Mouse (Mus musculus) midbrain, embryonic 13.5 days (tissue): Measurements from ENCODE around the gene Tcaim. TPM values are rescaled to one million over a fixed set of nuclear protein-coding genes. Genes with fewer than 3 reads are reported as not detected.
"Not testable (repeated sequence)": the region's sequence is repeated elsewhere in the genome, so short reads cannot be mapped to it uniquely, and the experiment has no call there.

Experiments used
- ATAC-seq: fragments of 200-750 bp; cut with Nextera tagmentation; 2 replicates; pipeline ENCODE4 v1.8.0; 2017; ENCODE audit warnings: mild to moderate bottlenecking, moderate TSS enrichment, moderate library complexity
- H3K27ac ChIP-seq: fragments of 300-500 bp; sonication (generic); 2 replicates; pipeline ENCODE4 v1.5.1; 2015; ENCODE audit warnings: inconsistent platforms, mild to moderate bottlenecking, moderate library complexity
- H3K27me3 ChIP-seq: fragments of 300-500 bp; sonication (generic); 2 replicates; pipeline ENCODE4 v1.6.1; 2015; ENCODE audit warnings: mild to moderate bottlenecking, inconsistent platforms
- H3K36me3 ChIP-seq: fragments of 300-500 bp; sonication (generic); 2 replicates; pipeline ENCODE4 v1.6.1; 2015; ENCODE audit warnings: mild to moderate bottlenecking, inconsistent platforms
- H3K4me1 ChIP-seq: fragments of 300-500 bp; sonication (generic); replicated peaks from 2 replicates; pipeline ENCODE4 v1.6.1; 2015; ENCODE audit warnings: inconsistent platforms
- H3K4me2 ChIP-seq: fragments of 300-500 bp; sonication (generic); replicated peaks from 2 replicates; pipeline ENCODE4 v1.6.1; 2015; ENCODE audit warnings: moderate library complexity, mild to moderate bottlenecking, inconsistent platforms
- H3K4me3 ChIP-seq: fragments of 300-500 bp; sonication (generic); replicated peaks from 2 replicates; pipeline ENCODE4 v1.5.1; 2015; ENCODE audit warnings: mild to moderate bottlenecking, inconsistent platforms
- H3K9ac ChIP-seq: fragments of 300-500 bp; sonication (generic); replicated peaks from 2 replicates; pipeline ENCODE4 v1.6.1; 2015; ENCODE audit warnings: mild to moderate bottlenecking, inconsistent platforms
- H3K9me3 ChIP-seq: fragments of 300-500 bp; sonication (generic); 2 replicates; pipeline ENCODE4 v1.6.1; 2016; ENCODE audit warnings: mild to moderate bottlenecking, inconsistent platforms
- WGBS: fragments of 180-500 bp; shearing (Covaris S2); methylation state at CpG from one replicate; pipeline ENCODE4 v1.1.7; 2015; 5-methylcytosine and 5-hydroxymethylcytosine counted together
- polyA plus RNA-seq: library from polyadenylated mRNA; unstranded; fragments of >200 nt; fragmentation: Nextera tagmentation; extraction: Ambion mirVana; gene quantifications from 2 replicates; pipeline ENCODE4 v1.2.1, GENCODE M21; 2015

Tcaim gene
- polyA plus RNA-seq, 1 experiment from 2014 or later, result 8.2 TPM

DNA sequence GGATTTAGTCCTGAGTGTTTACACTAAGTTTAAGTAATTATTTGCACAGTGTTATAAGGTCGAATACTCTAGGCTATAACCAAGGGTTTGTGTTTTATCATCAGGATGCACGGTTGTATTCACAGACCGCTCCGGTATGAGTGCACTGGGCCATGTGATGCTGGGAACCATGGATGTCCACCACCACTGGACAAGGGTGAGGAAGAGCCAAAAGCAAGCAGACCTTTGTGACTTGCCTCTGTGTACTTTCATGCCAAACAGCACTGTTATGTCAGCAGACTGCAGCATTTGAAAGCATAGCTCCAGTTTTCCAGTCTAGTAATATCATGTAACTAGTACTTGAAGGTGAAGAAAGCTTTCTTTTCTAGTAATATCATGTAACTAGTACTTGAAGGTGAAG is 21.4 kb downstream of the Tcaim start:
- peaks cover 61% of the 10 kb centered on the region for H3K36me3 ChIP-seq
- WGBS, result 93% methylated on average over 4 of the region's 4 CpGs
- no peak for ATAC-seq

DNA sequence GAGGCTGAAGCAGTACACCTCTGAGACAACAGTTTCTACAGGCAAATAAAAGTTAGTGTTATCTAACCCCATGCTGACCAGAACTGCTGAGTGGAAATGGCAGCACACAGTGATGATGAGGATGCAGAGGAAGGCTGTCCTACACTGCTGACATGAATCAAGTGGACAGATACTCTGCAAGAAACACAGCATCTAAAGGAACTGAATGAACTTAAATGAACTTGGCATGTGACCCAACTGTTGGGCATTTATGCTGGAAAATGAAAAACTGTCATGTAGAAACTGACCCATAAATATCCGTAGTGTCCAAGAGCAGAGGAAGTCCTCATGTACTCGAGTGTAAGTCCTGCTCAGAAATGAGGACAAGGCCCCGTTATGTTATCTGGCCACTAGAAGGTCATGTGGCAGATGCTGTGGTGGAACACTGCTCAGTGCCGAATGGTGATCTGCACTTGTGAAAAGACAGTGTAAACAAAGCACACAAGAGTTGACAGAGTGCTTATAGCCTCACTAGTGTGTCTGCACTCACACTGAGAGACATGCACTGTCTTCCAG is 24.6 kb downstream of the Tcaim start:
- Histone ChIP-seq H3K27ac (no peak overlapping the region), H3K4me3 (no peak overlapping the region), H3K9me3 (no peaks in the 10 kb centered on the region), H3K4me1 (no peaks in the 10 kb centered on the region), H3K4me2 (no peak overlapping the region), H3K9ac (no peak overlapping the region), H3K36me3 (peaks cover 49% of the 10 kb centered on the region), H3K27me3 (no peaks in the 10 kb centered on the region)
- ATAC-seq, result no peak
- 90% methylated on average over 4 of the region's 4 CpGs for WGBS

More for the DNA sequence above, 21.4 kb downstream of the Tcaim start:
- no peak overlapping the region for H3K4me3 ChIP-seq
- no peaks in the 10 kb centered on the region for H3K27me3 ChIP-seq
- H3K27ac ChIP-seq, result no peak overlapping the region
- no peaks in the 10 kb centered on the region for H3K9me3 ChIP-seq
- H3K4me2 ChIP-seq, result no peak overlapping the region
- no peak overlapping the region for H3K9ac ChIP-seq
- no peaks in the 10 kb centered on the region for H3K4me1 ChIP-seq

DNA sequence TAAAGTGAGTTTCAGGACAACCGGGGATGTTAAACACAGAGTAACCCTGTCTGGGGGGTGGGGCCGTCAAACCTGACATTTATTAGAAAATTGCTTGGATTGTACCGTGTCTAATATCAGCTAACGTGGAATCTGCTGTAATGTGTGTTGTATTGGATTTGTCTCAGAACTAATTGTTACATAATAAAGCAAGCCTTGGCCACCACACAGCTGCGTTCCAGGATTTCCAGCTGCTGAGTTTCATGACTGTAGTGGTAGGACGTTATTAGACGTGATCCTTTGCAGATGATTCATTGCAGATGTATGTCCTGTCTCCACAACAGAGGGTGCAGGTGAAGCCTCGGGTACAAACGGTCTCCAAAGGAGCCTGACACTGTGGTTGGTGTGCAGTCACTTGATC is 30.8 kb downstream of the Tcaim start:
- Histone ChIP-seq H3K9ac (no peak overlapping the region), H3K9me3 (no peaks in the 10 kb centered on the region), H3K4me2 (no peak overlapping the region), H3K4me1 (0 out of 2 replicates have a peak, but pooled peaks cover 3% of the 10 kb centered on the region), H3K4me3 (no peak overlapping the region), H3K36me3 (peaks cover 10% of the 10 kb centered on the region), H3K27me3 (no peaks in the 10 kb centered on the region), H3K27ac (0 out of 2 replicates have a peak overlapping the region, but pooled peaks have one; percentile 5)
- ATAC-seq, result no peak
- WGBS, result 76% methylated on average over 9 of the region's 9 CpGs

DNA sequence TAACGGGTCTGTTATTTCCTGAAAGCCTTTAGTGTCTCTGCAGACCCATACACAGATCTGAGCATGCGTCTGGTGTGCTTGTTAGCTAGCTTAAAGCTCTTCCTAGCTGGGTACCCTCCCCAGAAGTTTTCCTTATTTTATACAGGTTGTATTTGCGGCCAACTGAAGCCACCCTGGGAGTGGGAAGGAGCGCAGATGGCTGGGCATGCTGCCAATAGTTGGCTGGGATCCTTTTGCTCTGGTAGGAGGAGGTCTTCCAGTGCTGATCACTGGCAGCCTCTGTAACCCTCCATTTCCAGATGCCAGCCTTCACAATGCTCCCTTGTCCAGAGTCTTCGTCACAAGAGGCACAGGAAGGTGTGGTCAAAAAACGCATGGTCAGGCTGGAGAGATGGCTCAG is 31.5 kb downstream of the Tcaim start:
- Histone ChIP-seq H3K4me3 (no peak overlapping the region), H3K9me3 (no peaks in the 10 kb centered on the region), H3K4me2 (no peak overlapping the region), H3K27me3 (no peaks in the 10 kb centered on the region), H3K27ac (0 out of 2 replicates have a peak overlapping the region, but pooled peaks have one; percentile 32), H3K36me3 (peaks cover 10% of the 10 kb centered on the region), H3K9ac (no peak overlapping the region), H3K4me1 (0 out of 2 replicates have a peak, but pooled peaks cover 3% of the 10 kb centered on the region)
- WGBS, result 62% methylated on average over 6 of the region's 6 CpGs
- peak; percentile 78; the same call in 1 of the 2 replicates for ATAC-seq

- ATAC-seq, result peak; percentile 58; the same call in 1 of the 2 replicates
- no peaks in the 10 kb centered on the region for H3K9me3 ChIP-seq
- no peaks in the 10 kb centered on the region for H3K27me3 ChIP-seq
- H3K36me3 ChIP-seq, result peaks cover 10% of the 10 kb centered on the region
- H3K4me2 ChIP-seq, result no peak overlapping the region
- no peak overlapping the region for H3K4me3 ChIP-seq
- 0 out of 2 replicates have a peak overlapping the region, but pooled peaks have one; percentile 32 for H3K27ac ChIP-seq
- 88% methylated on average over 4 of the region's 4 CpGs for WGBS
- 0 out of 2 replicates have a peak, but pooled peaks cover 3% of the 10 kb centered on the region for H3K4me1 ChIP-seq
- no peak overlapping the region for H3K9ac ChIP-seq
Measured at GRCm38 (mm10) chr9:122837216-122837615, 31.9 kb downstream of the Tcaim start.

- no peaks in the 10 kb centered on the region for H3K9me3 ChIP-seq
- H3K36me3 ChIP-seq, result peaks cover 10% of the 10 kb centered on the region
- H3K4me2 ChIP-seq, result no peak overlapping the region
- no peak overlapping the region for H3K27ac ChIP-seq
- peak; percentile 48; the same call in 1 of the 2 replicates for ATAC-seq
- no peak overlapping the region for H3K4me3 ChIP-seq
- H3K4me1 ChIP-seq, result 0 out of 2 replicates have a peak, but pooled peaks cover 3% of the 10 kb centered on the region
- no peak overlapping the region for H3K9ac ChIP-seq
- WGBS, result 26% methylated on average over 16 of the region's 16 CpGs
- no peaks in the 10 kb centered on the region for H3K27me3 ChIP-seq
Measured at GRCm38 (mm10) chr9:122837680-122838079, 32.3 kb downstream of the Tcaim start.

- no peak within 1 kb of the TSS for H3K27ac ChIP-seq
- H3K4me3 ChIP-seq, result no peak within 1 kb of the TSS
- no peaks in the 10 kb centered on the region for H3K4me1 ChIP-seq
- H3K36me3 ChIP-seq, result peaks cover 6% of the 10 kb centered on the region
- no peaks in the 10 kb centered on the region for H3K9me3 ChIP-seq
- H3K9ac ChIP-seq, result no peak within 1 kb of the TSS
- ATAC-seq, result no peak
- 84% methylated on average over 3 of the region's 3 CpGs for WGBS
- no peaks in the 10 kb centered on the region for H3K27me3 ChIP-seq
- no peak within 1 kb of the TSS for H3K4me2 ChIP-seq
Measured at GRCm38 (mm10) chr9:122843760-122844159, 38.4 kb downstream of the Tcaim start, which contains the start of gene Gm35549. TSS of gene Gm35549 (minus strand) at chr9:122844035.

DNA sequence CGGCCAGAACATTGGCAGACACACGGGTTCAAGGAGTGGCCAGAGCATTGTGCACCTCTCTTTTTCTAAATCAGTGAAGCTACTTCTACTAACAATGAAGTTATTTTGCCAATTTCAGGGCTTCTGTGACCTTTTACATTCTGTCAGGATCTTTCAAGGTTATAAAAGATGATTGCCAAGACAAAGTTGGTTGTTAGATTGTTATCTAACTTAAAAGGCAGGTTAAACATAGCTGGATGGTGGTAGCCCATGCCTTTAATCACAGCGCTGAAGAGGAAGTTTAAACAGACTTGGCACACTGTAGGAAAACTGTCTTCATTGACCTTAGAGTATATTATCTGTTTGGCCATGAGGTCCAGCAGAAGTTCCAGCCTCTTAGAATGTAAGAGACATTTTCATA is 40.3 kb downstream of the Tcaim start:
- ATAC-seq, result no peak
- Histone ChIP-seq H3K27ac (no peak overlapping the region), H3K36me3 (peaks cover 22% of the 10 kb centered on the region), H3K9me3 (no peaks in the 10 kb centered on the region), H3K4me2 (no peak overlapping the region), H3K9ac (no peak overlapping the region), H3K4me1 (no peaks in the 10 kb centered on the region), H3K4me3 (no peak overlapping the region), H3K27me3 (no peaks in the 10 kb centered on the region)
- 82% methylated on average over 3 of the region's 3 CpGs for WGBS

DNA sequence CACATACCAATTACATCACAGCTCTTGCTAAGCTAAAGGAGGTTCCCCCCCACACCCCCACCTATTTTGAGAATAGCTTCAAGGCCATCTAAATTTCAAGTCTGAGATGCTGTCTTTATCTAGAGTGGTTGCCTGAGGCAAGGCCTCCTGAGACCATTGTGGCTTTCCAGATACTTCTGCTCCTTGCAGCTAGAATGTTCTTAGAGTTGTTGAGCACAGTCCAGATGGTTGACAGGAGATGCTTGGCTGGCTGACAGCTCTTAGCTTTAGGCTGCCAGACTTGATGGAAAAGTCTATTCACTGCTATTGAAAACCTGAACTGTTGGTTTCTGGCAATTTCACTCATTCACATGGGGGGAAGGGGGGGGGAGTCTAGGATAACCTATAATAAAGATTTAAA is 40.8 kb downstream of the Tcaim start:
- Histone ChIP-seq H3K27ac (no peak overlapping the region), H3K4me1 (no peaks in the 10 kb centered on the region), H3K9ac (no peak overlapping the region), H3K4me3 (no peak overlapping the region), H3K4me2 (no peak overlapping the region), H3K9me3 (no peaks in the 10 kb centered on the region), H3K27me3 (no peaks in the 10 kb centered on the region), H3K36me3 (peaks cover 27% of the 10 kb centered on the region)
- ATAC-seq, result no peak

DNA sequence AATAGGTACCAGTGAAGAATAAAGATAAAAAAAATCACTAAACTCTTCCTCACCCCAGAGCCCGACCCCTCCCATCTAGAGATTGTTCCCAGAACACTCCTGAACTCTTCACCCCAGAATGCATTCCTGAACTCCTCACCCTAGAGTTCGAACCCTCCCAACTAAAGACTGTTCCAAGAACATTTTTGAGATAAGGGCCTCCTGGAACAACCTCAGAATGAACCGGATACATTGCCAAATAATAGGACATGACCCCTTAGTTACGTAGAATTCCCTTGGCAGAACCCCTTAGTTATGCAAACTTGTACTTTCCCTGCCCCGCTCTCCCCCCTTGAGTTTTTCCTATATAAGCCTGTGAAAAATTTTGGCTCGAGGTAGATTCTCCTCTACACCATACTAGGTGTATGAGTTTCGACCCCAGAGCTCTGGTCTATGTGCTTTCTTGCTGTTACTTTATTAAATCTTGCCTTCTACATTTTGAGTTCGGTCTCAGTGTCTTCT is 42.5 kb downstream of the Tcaim start:
- H3K27me3 ChIP-seq, H3K4me1 ChIP-seq, H3K27ac ChIP-seq, ATAC-seq, H3K4me3 ChIP-seq, H3K4me2 ChIP-seq, H3K9ac ChIP-seq, H3K9me3 ChIP-seq: not testable (repeated sequence)
- 95% methylated on average over 7 of the region's 8 CpGs for WGBS
- peaks cover 44% of the 10 kb centered on the region for H3K36me3 ChIP-seq

DNA sequence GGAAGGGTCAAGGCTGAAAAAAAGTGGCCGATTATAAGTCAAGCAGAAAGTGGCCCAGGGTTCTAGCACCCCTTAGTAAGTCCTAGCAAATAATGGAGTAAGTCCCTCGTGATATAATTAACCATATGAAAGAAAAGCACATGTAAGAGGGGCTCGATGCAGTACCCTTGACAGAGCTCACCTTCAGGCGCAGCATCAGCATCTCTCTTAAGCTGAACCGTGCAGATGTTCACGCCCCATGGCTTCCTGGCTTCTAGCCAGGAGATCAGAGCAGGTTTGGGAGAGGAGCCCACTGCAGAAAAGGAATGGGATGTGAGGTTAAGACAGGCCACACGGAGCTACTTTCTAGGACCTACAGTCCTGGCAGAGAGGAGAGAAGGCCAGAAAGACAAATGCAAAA is 49.2 kb downstream of the Tcaim start:
- no peak overlapping the region for H3K9ac ChIP-seq
- no peak overlapping the region for H3K4me2 ChIP-seq
- H3K4me3 ChIP-seq, result no peak overlapping the region
- no peak overlapping the region for H3K27ac ChIP-seq
- H3K36me3 ChIP-seq, result peaks cover 94% of the 10 kb centered on the region
- WGBS, result 95% methylated on average over 7 of the region's 7 CpGs
- ATAC-seq, result no peak
- 0 out of 2 replicates have a peak, but pooled peaks cover 2% of the 10 kb centered on the region for H3K9me3 ChIP-seq
- no peaks in the 10 kb centered on the region for H3K4me1 ChIP-seq
- no peaks in the 10 kb centered on the region for H3K27me3 ChIP-seq

DNA sequence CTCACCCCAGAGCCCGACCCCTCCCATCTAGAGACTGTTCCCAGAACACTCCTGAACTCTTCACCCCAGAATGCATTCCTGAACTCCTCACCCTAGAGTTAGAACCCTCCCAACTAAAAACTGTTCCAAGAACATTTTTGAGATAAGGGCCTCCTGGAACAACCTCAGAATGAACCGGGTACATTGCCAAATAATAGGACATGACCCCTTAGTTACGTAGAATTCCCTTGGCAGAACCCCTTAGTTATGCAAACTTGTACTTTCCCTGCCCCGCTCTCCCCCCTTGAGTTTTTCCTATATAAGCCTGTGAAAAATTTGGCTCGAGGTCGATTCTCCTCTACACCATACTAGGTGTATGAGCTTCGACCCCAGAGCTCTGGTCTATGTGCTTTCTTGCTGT is 49.8 kb downstream of the Tcaim start:
- not testable (repeated sequence) for H3K9ac ChIP-seq, H3K27me3 ChIP-seq, H3K4me2 ChIP-seq, H3K4me3 ChIP-seq, ATAC-seq, H3K4me1 ChIP-seq, H3K27ac ChIP-seq, H3K9me3 ChIP-seq
- peaks cover 94% of the 10 kb centered on the region for H3K36me3 ChIP-seq
- WGBS, result 95% methylated on average over 2 of the region's 7 CpGs

DNA sequence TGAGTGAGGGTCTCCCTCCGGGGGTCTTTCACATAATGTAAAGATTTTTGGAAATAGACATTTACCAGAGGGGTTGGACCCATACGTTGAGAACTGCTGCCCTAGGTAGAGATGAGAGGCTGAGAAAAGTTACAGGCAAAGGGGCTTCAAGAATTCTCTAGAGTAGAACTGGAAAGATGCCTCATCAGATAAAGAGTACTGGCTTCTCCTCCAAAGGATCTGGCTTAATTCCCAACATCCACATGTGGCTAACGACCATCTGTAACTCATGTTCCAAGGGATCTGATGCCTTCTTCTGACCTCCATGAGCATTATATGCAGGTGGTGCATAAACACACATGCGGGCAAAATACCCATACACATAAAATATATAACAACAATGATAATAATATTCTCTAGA is 50.3 kb downstream of the Tcaim start:
- no peaks in the 10 kb centered on the region for H3K4me1 ChIP-seq
- H3K9me3 ChIP-seq, result peaks cover 10% of the 10 kb centered on the region; the same call in 1 of the 2 replicates
- H3K27ac ChIP-seq, result no peak overlapping the region
- no peak overlapping the region for H3K4me2 ChIP-seq
- no peaks in the 10 kb centered on the region for H3K27me3 ChIP-seq
- H3K9ac ChIP-seq, result no peak overlapping the region
- WGBS, result 97% methylated on average over 4 of the region's 4 CpGs
- H3K36me3 ChIP-seq, result peaks cover 94% of the 10 kb centered on the region
- no peak for ATAC-seq
- no peak overlapping the region for H3K4me3 ChIP-seq
